Mouse (Mus musculus): ENCODE data around the gene Higd1b. TPM values are rescaled to one million over a fixed set of nuclear protein-coding genes. Genes with fewer than 3 reads are reported as not detected.

Higd1b gene
- polyA plus RNA-seq, 1 experiment = 1.3 TPM

GRCm38 (mm10) chr11:102827097-102827496 lies 8.6 kb upstream of the Higd1b start:
- H3K4me1 ChIP-seq (ENCODE audit: control insufficient read depth, insufficient read depth, low read length) = no peaks in the 10 kb centered on the region
- no peaks in the 10 kb centered on the region for H3K27me3 ChIP-seq (ENCODE audit: control insufficient read depth, insufficient read depth, low read length)
- no peak overlapping the region for H3K27ac ChIP-seq (ENCODE audit: control insufficient read depth, insufficient read depth, low read depth, low read length)
- TF ChIP-seq CTCF (IDR thresholded peaks at IDR 0.05; ENCODE audit: control insufficient read depth, insufficient read depth, insufficient replicate concordance, low read depth, low read length) (no peak), POLR2A (IDR thresholded peaks at IDR 0.05; ENCODE audit: control insufficient read depth, low read depth, low read length) (no peak)
- H3K4me3 ChIP-seq (ENCODE audit: control insufficient read depth, low read depth, low read length) = no peak overlapping the region
- H3K36me3 ChIP-seq (ENCODE audit: control insufficient read depth, insufficient read depth, low read length) = no peaks in the 10 kb centered on the region

GRCm38 (mm10) chr11:102830276-102830675 lies 5.4 kb upstream of the Higd1b start:
- no peaks in the 10 kb centered on the region for H3K36me3 ChIP-seq (ENCODE audit: control insufficient read depth, insufficient read depth, low read length)
- H3K4me3 ChIP-seq (ENCODE audit: control insufficient read depth, low read depth, low read length) = no peak overlapping the region
- no peaks in the 10 kb centered on the region for H3K4me1 ChIP-seq (ENCODE audit: control insufficient read depth, insufficient read depth, low read length)
- TF ChIP-seq CTCF (IDR thresholded peaks at IDR 0.05; ENCODE audit: control insufficient read depth, insufficient read depth, insufficient replicate concordance, low read depth, low read length) (no peak), POLR2A (IDR thresholded peaks at IDR 0.05; ENCODE audit: control insufficient read depth, low read depth, low read length) (no peak)
- no peak overlapping the region for H3K27ac ChIP-seq (ENCODE audit: control insufficient read depth, insufficient read depth, low read depth, low read length)
- no peaks in the 10 kb centered on the region for H3K27me3 ChIP-seq (ENCODE audit: control insufficient read depth, insufficient read depth, low read length)

- TF ChIP-seq CTCF (IDR thresholded peaks at IDR 0.05; ENCODE audit: control insufficient read depth, insufficient read depth, insufficient replicate concordance, low read depth, low read length) = no peak
- 0 out of 2 replicates have a peak, but pooled peaks have one; percentile 19 for TF ChIP-seq POLR2A (IDR thresholded peaks at IDR 0.05; ENCODE audit: control insufficient read depth, low read depth, low read length)
- Histone ChIP-seq H3K4me1 (ENCODE audit: control insufficient read depth, insufficient read depth, low read length) (no peaks in the 10 kb centered on the region), H3K27me3 (ENCODE audit: control insufficient read depth, insufficient read depth, low read length) (no peaks in the 10 kb centered on the region), H3K36me3 (ENCODE audit: control insufficient read depth, insufficient read depth, low read length) (no peaks in the 10 kb centered on the region), H3K27ac (ENCODE audit: control insufficient read depth, insufficient read depth, low read depth, low read length) (no peak overlapping the region), H3K4me3 (ENCODE audit: control insufficient read depth, low read depth, low read length) (no peak overlapping the region)
Measured at GRCm38 (mm10) chr11:102832700-102833297, 2.9 kb upstream of the Higd1b start.

GRCm38 (mm10) chr11:102834219-102834618 lies 1.4 kb upstream of the Higd1b start:
- Histone ChIP-seq H3K27ac (ENCODE audit: control insufficient read depth, insufficient read depth, low read depth, low read length) (no peak overlapping the region), H3K4me1 (ENCODE audit: control insufficient read depth, insufficient read depth, low read length) (no peaks in the 10 kb centered on the region), H3K36me3 (ENCODE audit: control insufficient read depth, insufficient read depth, low read length) (peaks cover 2% of the 10 kb centered on the region), H3K4me3 (ENCODE audit: control insufficient read depth, low read depth, low read length) (no peak overlapping the region), H3K27me3 (ENCODE audit: control insufficient read depth, insufficient read depth, low read length) (no peaks in the 10 kb centered on the region)
- TF ChIP-seq CTCF (IDR thresholded peaks at IDR 0.05; ENCODE audit: control insufficient read depth, insufficient read depth, insufficient replicate concordance, low read depth, low read length) (no peak), POLR2A (IDR thresholded peaks at IDR 0.05; ENCODE audit: control insufficient read depth, low read depth, low read length) (no peak)

- Histone ChIP-seq H3K4me1 (ENCODE audit: control insufficient read depth, insufficient read depth, low read length) (no peaks in the 10 kb centered on the region), H3K4me3 (ENCODE audit: control insufficient read depth, low read depth, low read length) (no peak overlapping the region), H3K27me3 (ENCODE audit: control insufficient read depth, insufficient read depth, low read length) (no peaks in the 10 kb centered on the region), H3K36me3 (ENCODE audit: control insufficient read depth, insufficient read depth, low read length) (peaks cover 8% of the 10 kb centered on the region), H3K27ac (ENCODE audit: control insufficient read depth, insufficient read depth, low read depth, low read length) (no peak overlapping the region)
- no peak for TF ChIP-seq CTCF (IDR thresholded peaks at IDR 0.05; ENCODE audit: control insufficient read depth, insufficient read depth, insufficient replicate concordance, low read depth, low read length)
- no peak for TF ChIP-seq POLR2A (IDR thresholded peaks at IDR 0.05; ENCODE audit: control insufficient read depth, low read depth, low read length)
Measured at GRCm38 (mm10) chr11:102836146-102836545, 497 bp downstream of the Higd1b start.

- TF ChIP-seq POLR2A (IDR thresholded peaks at IDR 0.05; ENCODE audit: control insufficient read depth, low read depth, low read length) = no peak
- no peak for TF ChIP-seq CTCF (IDR thresholded peaks at IDR 0.05; ENCODE audit: control insufficient read depth, insufficient read depth, insufficient replicate concordance, low read depth, low read length)
- Histone ChIP-seq H3K4me1 (ENCODE audit: control insufficient read depth, insufficient read depth, low read length) (no peaks in the 10 kb centered on the region), H3K36me3 (ENCODE audit: control insufficient read depth, insufficient read depth, low read length) (peaks cover 8% of the 10 kb centered on the region), H3K27ac (ENCODE audit: control insufficient read depth, insufficient read depth, low read depth, low read length) (no peak overlapping the region), H3K27me3 (ENCODE audit: control insufficient read depth, insufficient read depth, low read length) (no peaks in the 10 kb centered on the region), H3K4me3 (ENCODE audit: control insufficient read depth, low read depth, low read length) (no peak overlapping the region)
Measured at GRCm38 (mm10) chr11:102837385-102837784, 1.7 kb downstream of the Higd1b start.

- Histone ChIP-seq H3K27me3 (ENCODE audit: control insufficient read depth, insufficient read depth, low read length) (no peaks in the 10 kb centered on the region), H3K4me1 (ENCODE audit: control insufficient read depth, insufficient read depth, low read length) (no peaks in the 10 kb centered on the region), H3K27ac (ENCODE audit: control insufficient read depth, insufficient read depth, low read depth, low read length) (no peak overlapping the region), H3K4me3 (ENCODE audit: control insufficient read depth, low read depth, low read length) (no peak overlapping the region), H3K36me3 (ENCODE audit: control insufficient read depth, insufficient read depth, low read length) (peaks cover 8% of the 10 kb centered on the region)
- no peak for TF ChIP-seq POLR2A (IDR thresholded peaks at IDR 0.05; ENCODE audit: control insufficient read depth, low read depth, low read length)
Measured at GRCm38 (mm10) chr11:102838126-102838525, 2.5 kb downstream of the Higd1b start.

Measured in testis, adult 2 months (tissue).